Mouse (Mus musculus) mouse trophoblast stem cell (cell line): ENCODE measurements at regions not wholly inside any gene's neighbourhood (a gene's known extent, or its start where the extent isn't known, plus 50 kb on each side); places are given as distances from the start of the nearest gene placed in this dataset.

Experiments
- in situ Hi-C, 2 experiments: fragments of 300-500 bp; cut with MseI, MboI; formaldehyde crosslinking; loops; 2 replicates in 1 of 2; 3 replicates in 1 of 2; pipeline ENCODE4 v1.15.1; 2025

GRCm38 (mm10) chr7:111134496-111134895 lies 51.7 kb upstream of the Eif4g2 start:
- in situ Hi-C loops: no loop called here
